Mouse (Mus musculus) myocyte (in vitro differentiated cells): ENCODE results near the gene Cdhr3.

Source experiments
- MYOD1 ChIP-seq, 3 experiments: IDR thresholded peaks; one replicate each; pipeline ENCODE4 v1.6.1; 2011; ENCODE audit warnings: control low read depth in 2 of 3, low read depth in 2 of 3, mild to moderate bottlenecking in 2 of 3, moderate library complexity in 1 of 3; ENCODE audit not compliant: insufficient read length in 2 of 3, control insufficient read depth in 1 of 3
- POLR2A ChIP-seq: IDR thresholded peaks from one replicate; pipeline ENCODE4 v1.6.1; 2011; ENCODE audit warnings: low read depth, mild to moderate bottlenecking, control low read depth, moderate library complexity; ENCODE audit not compliant: insufficient read length
- POLR2AphosphoS2 ChIP-seq: IDR thresholded peaks from one replicate; pipeline ENCODE4 v1.6.1; 2011; ENCODE audit warnings: low read depth, control low read depth; ENCODE audit not compliant: insufficient read length
- SRF ChIP-seq: IDR thresholded peaks from one replicate; pipeline ENCODE4 v1.6.1; 2011; ENCODE audit warnings: low read depth; ENCODE audit not compliant: control insufficient read depth, insufficient read length
- TCF12 ChIP-seq: IDR thresholded peaks from one replicate; pipeline ENCODE4 v1.6.1; 2011; ENCODE audit warnings: mild to moderate bottlenecking, control low read depth; ENCODE audit not compliant: poor library complexity, insufficient read depth, severe bottlenecking

GRCm38 (mm10) chr12:33129410-33129809 lies 36.7 kb upstream of the Cdhr3 start:
- TF ChIP-seq POLR2AphosphoS2: no peak
- no peak for TF ChIP-seq POLR2A
- no peak for TF ChIP-seq MYOD1 (IDR thresholded peaks at IDR 0.05; ENCODE audit: control insufficient read depth in 1 of 3, insufficient read length in 2 of 3, low read depth in 2 of 3)
- no peak for TF ChIP-seq SRF
- TF ChIP-seq TCF12: no peak
